Comparison of ENCODE assay signal across 10 mouse cellular contexts in the genomic region with DNA sequence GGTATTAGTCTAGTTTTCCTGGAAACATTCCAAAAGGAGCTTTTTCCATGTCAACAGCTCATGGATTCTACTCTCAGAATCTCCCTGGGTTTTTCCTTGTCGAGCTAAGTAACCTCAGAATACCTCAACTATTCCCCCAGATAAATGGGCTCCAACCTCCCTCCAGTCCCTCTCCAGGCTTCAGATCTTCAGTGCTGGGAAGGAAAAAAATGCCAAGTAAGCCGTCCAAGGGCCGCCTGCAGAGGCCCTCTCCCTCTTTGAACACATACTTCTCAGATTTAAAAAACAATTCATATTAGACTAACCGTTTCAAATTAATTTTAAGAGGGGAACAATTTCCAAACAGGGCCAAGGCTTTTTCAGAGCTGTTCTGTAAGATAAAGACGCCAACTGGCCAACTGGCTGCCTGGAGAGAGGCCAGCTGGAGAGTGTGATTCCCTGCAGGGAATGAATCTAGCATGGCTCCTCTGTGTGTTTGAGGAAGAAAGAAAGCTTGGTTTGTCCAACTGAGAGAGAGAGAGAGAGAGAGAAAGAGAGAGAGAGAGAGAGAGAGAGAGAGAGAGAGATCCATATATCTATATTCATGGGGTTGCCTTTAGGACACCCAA. TPM values are rescaled to one million over a fixed set of nuclear protein-coding genes. Genes with fewer than 3 reads are reported as not detected.
DNase-seq lines count a peak whose midpoint lies in the region; ATAC-seq and TF ChIP-seq lines count a peak whose summit lies in the region.
"Had no signal": no experiment of that assay in that cellular context is flagged by ENCODE, and none has a peak within 500 bp of the region (broad histone marks: within the 10 kb centered on the region; RNA-seq: fewer than 3 reads in every experiment).

No protein-coding gene starts in this region.

- ATAC-seq in intestine, postnatal 0 days = no peak
- ATAC-seq: Patski had no signal

- TF ChIP-seq POLR2A in kidney, adult 2 months (IDR thresholded peaks at IDR 0.05; ENCODE audit: low read depth, low read length) = no peak
- TF ChIP-seq POLR2A in brain, embryonic 14.5 days (IDR thresholded peaks at IDR 0.05; ENCODE audit: borderline replicate concordance, extremely low read depth, insufficient read depth, insufficient read length, poor library complexity, severe bottlenecking) = no peak

- no peak overlapping the region for H3K4me3 ChIP-seq in kidney, adult 2 months (ENCODE audit: insufficient read depth, low read depth, low read length)
- H3K4me3 ChIP-seq in intestine, postnatal 0 days (ENCODE audit: low read depth, low read length) = no peak overlapping the region
- H3K4me3 ChIP-seq: embryonic facial prominence, embryonic 12.5 days had no signal

- H3K36me3 ChIP-seq in kidney, adult 2 months (ENCODE audit: control insufficient read depth, insufficient read depth, low read length) = no peaks in the 10 kb centered on the region
- no peaks in the 10 kb centered on the region for H3K36me3 ChIP-seq in intestine, postnatal 0 days (ENCODE audit: control insufficient read depth, insufficient read depth)
- H3K36me3 ChIP-seq: embryonic facial prominence, embryonic 12.5 days had no signal

- no peak overlapping the region for H3K4me2 ChIP-seq in intestine, postnatal 0 days (replicated peaks; ENCODE audit: low read depth)
- H3K4me2 ChIP-seq: embryonic facial prominence, embryonic 12.5 days; liver, embryonic 11.5 days had no signal

- H3K9me3 ChIP-seq in intestine, postnatal 0 days (ENCODE audit: control insufficient read depth) = no peaks in the 10 kb centered on the region
- H3K9me3 ChIP-seq: embryonic facial prominence, embryonic 12.5 days had no signal

- 65% methylated on average over 5 of the region's 5 CpGs for WGBS in kidney, adult 2 months
- 45% methylated on average over 5 of the region's 5 CpGs for WGBS in intestine, postnatal 0 days

- TF ChIP-seq CTCF in kidney, adult 2 months (conservative IDR thresholded peaks at IDR 0.05; ENCODE audit: insufficient read depth, insufficient read length, low read depth, low read length) = no peak
- TF ChIP-seq CTCF in brain, embryonic 14.5 days (IDR thresholded peaks at IDR 0.05; ENCODE audit: borderline replicate concordance, extremely low read depth, insufficient read depth, insufficient read length) = no peak
- TF ChIP-seq CTCF in intestine, postnatal 0 days (IDR thresholded peaks at IDR 0.05; ENCODE audit: low read depth) = no peak

- no peak overlapping the region for H3K27ac ChIP-seq in kidney, adult 2 months (ENCODE audit: insufficient read depth, low read depth, low read length)
- no peak overlapping the region for H3K27ac ChIP-seq in intestine, postnatal 0 days (ENCODE audit: low read depth, low read length)
- H3K27ac ChIP-seq: embryonic facial prominence, embryonic 12.5 days had no signal

- peak; percentile 43 for DNase-seq in kidney, postnatal 10 days
- DNase-seq in kidney, adult 2 months = no peak
- DNase-seq in brain, embryonic 14.5 days (ENCODE audit: low read depth) = peak; percentile 78
- peak; percentile 60 for DNase-seq in cerebellum, adult 9-11 months
- DNase-seq in lung, postnatal 10 days = peak; percentile 60
- DNase-seq in yolk sac, embryonic 10.5 days (ENCODE audit: low spot score) = no peak

- no peaks in the 10 kb centered on the region for H3K27me3 ChIP-seq in kidney, adult 2 months (replicated peaks; ENCODE audit: control insufficient read depth, insufficient read depth, low read length)
- 0 out of 2 replicates have a peak, but pooled peaks cover 3% of the 10 kb centered on the region for H3K27me3 ChIP-seq in intestine, postnatal 0 days (replicated peaks; ENCODE audit: control insufficient read depth, insufficient read depth, low read length)
- H3K27me3 ChIP-seq: embryonic facial prominence, embryonic 12.5 days had no signal

- H3K4me1 ChIP-seq in kidney, adult 2 months (ENCODE audit: control insufficient read depth, insufficient read depth, low read length) = no peaks in the 10 kb centered on the region
- H3K4me1 ChIP-seq in intestine, postnatal 0 days (replicated peaks; ENCODE audit: control insufficient read depth, insufficient read depth, low read length) = no peaks in the 10 kb centered on the region
- H3K4me1 ChIP-seq: embryonic facial prominence, embryonic 12.5 days had no signal

- no peak overlapping the region for H3K9ac ChIP-seq in intestine, postnatal 0 days (ENCODE audit: low read depth, low read length)
- H3K9ac ChIP-seq: embryonic facial prominence, embryonic 12.5 days had no signal

RNA-seq across cellular contexts. Expression of a gene that starts 37.2 kb away (rescaled TPM):
- 47.8 and 62.0 TPM in 2 replicates for polyA plus RNA-seq in kidney, adult 2 months (2012; rRNA removed)
- polyA plus RNA-seq in brain, embryonic 14.5 days (2012; rRNA removed) = 229 and 331 TPM in 2 replicates
- 209 and 220 TPM in 2 replicates for polyA plus RNA-seq in intestine, postnatal 0 days (2015; fragmentation: Nextera tagmentation; extraction: Ambion mirVana)

Comparison
In these comparisons a context has a peak if more than half of its experiments do, and no peak if none do; other contexts are left out.
1. DNase-seq: peak in kidney, postnatal 10 days (single experiment), brain, embryonic 14.5 days (single experiment), cerebellum, adult 9-11 months (single experiment) and lung, postnatal 10 days (single experiment); none in kidney, adult 2 months (single experiment) and yolk sac, embryonic 10.5 days (single experiment).